Mouse (Mus musculus): ENCODE results near the gene Mup5.

- no peak for TF ChIP-seq ZNF384 (IDR thresholded peaks at IDR 0.05; ENCODE audit: low read depth, low read length)
- no peak for TF ChIP-seq CHD2 (IDR thresholded peaks at IDR 0.05; ENCODE audit: low read depth, low read length)
- no peak for TF ChIP-seq HCFC1 (IDR thresholded peaks at IDR 0.05; ENCODE audit: borderline replicate concordance, insufficient read depth, low read length)
- no peak for TF ChIP-seq MAFK (IDR thresholded peaks at IDR 0.05; ENCODE audit: insufficient read depth, low read depth, low read length)
- no peak for TF ChIP-seq ZC3H11A (IDR thresholded peaks at IDR 0.05; ENCODE audit: borderline replicate concordance, low read depth, low read length)
Measured at GRCm38 (mm10) chr4:61829211-61829610, 5.8 kb downstream of the Mup5 start.

All from ES-E14 (cell line).